Mouse (Mus musculus) urinary bladder, postnatal 14 days (tissue): ENCODE data around the gene Xpnpep1.
A peak's percentile ranks its signal among the peaks of the same experiment; 100 is the strongest.

Source experiments
- DNase-seq: peaks from one replicate; pipeline ENCODE4 v3.0.0; 2021; ENCODE audit warnings: low spot score

Gene Xpnpep1

DNA sequence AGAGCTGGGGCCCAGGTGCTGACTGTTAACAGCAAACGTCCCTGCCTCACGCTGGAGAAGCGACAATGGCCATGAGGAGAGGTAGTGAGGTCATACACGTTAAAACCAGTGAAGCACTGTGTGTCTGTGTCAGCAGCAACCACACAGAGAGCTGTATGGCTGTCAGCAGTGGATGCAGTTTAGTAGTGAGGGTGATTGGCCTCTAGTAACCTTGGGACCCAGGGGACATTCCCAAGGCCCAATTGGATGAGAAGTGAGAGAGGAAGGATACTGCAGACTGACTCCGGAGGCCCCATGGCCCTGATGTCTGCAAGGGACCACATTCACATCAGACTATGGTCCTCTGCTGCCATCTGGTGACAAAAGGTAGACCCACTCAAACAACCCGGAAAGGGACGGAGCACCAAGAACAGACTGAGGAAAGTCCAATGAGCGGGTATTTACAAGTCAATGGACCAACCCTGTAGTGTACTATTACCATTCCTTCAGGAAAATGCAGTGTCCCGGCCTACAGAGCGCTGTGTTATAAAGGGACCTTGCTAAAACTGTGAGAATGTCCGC is 47.1 kb downstream of the Xpnpep1 start:
- DNase-seq, result no peak

- DNase-seq, result no peak
These were observed 48.1 kb downstream of the Xpnpep1 start for GRCm38 (mm10) chr19:52991924-52992323.

- no peak for DNase-seq
These were observed 60.8 kb downstream of the Xpnpep1 start for GRCm38 (mm10) chr19:52979020-52979711.

DNA sequence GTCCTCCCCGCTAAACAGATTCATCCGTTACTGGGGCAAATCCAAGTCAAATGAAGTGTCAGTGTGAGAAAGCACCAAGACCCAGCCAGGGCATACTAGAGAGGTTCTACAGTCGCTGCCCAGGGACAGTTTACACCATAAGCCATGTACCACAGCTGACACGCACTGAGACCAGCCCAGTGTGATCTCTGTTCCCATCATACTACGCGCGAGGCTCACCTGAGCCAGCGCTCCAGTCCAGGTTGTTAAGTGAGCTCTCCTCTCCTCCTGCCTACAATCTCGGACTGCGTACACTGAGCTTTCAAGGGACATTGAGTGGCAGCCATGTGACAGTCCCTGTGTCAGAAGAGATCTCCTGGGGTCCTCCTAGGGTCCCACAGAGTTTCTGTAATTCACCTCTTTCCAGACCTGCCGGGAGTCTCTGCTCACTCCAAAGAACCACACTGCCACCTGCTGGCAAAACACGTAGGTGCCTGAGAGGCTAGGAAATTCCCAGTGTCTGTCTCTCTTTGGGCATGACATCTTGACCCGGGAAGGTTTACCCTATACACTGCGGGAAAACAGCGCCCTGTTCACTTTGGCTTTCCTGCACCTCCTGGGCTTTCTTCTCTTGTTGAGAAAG is 64.3 kb downstream of the Xpnpep1 start:
- DNase-seq, result peak; percentile 77

- no peak for DNase-seq
These were observed 73.7 kb downstream of the Xpnpep1 start for GRCm38 (mm10) chr19:52966339-52966738.

GRCm38 (mm10) chr19:52962745-52963144 is 77.3 kb downstream of the Xpnpep1 start:
- DNase-seq, result no peak

GRCm38 (mm10) chr19:52922678-52923495 is 117.1 kb downstream of the Xpnpep1 start:
- peak; percentile 61 for DNase-seq

GRCm38 (mm10) chr19:52904182-52904581 is 135.8 kb downstream of the Xpnpep1 start:
- DNase-seq, result no peak

- no peak for DNase-seq
These were observed 148.1 kb downstream of the Xpnpep1 start for GRCm38 (mm10) chr19:52891807-52892442.
